Mouse (Mus musculus) frontal cortex, postnatal 10 days (tissue): ENCODE data around the gene Pde1a.

Experiments used
- DNase-seq, 2 experiments: peaks; one replicate each; pipeline ENCODE4 v3.0.0; 2022; ENCODE audit warnings: low spot score in 2 of 2, mixed read lengths in 1 of 2

Pde1a gene

DNA sequence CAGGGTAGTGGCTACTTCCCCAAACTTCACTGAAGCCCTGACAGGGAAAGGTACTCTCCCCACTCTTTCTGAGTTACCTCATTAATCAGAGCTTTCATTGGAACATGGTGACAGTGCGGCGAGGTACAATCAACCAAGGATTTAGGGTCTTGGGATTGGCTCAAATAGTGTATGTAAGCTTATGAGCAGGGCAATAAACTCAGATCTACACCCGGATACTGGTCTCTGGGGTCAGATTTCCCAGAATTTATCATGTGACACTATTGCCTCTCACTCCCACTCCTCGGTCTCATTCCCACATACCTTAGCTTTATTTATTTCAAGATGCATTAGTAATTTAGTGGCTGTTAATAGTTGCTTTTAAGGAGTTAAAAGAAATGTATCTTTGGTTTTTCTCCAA, 303.4 kb downstream of the Pde1a start:
- no peak for DNase-seq

DNA sequence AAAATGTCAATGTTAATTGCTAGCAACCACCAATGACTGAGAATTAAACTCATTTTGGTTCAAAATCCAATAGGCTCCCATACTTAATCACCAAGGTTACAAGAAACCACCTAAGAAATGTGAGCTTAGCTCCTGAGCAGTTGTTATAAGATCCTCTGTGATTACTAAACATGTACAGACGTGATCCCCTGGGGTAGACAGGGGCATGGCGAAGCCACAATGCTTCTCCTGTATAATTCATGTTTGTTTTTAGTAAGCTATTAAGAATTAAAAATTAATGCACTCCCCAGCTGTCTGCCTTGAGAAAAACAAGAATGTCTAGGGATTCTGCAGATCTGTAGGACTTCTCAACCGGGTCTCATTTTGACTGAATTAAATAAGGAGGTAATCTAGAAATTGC, 309.7 kb downstream of the Pde1a start:
- DNase-seq: no peak

DNA sequence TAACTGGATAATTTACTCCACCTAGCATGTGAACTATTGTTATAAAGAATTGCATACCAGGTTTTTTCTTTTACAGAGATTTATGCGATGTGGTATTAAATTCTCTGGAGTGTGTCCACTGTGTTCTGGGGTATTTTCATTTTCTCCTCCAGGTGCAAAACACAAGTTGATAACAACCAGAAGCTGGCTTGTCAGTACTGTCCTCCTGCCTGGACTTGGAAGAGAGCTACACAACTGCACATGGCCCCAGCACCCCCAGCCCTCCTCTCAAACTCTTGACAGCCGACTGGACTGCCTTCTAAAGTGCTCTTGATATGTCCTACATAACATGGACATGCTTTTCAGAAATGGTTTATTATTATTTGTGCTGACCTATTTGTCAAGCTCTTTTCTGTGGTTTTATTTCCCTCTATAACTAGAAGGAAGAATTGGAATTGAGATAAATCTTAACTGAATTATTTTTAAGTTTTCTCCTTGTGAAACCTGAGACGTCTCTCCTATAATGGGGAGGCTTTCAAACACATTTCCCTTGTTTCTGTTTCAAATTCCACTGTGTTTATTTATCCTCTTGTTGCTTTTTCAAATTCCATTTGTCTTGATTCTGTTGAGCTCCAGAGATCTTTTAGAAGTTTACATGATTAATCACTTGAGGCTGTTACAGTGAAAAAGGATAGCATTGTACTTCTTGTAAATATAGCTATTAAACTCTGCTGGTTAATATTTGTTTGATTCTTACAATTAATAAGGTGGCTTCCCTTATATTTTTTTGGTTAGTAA, 313.4 kb downstream of the Pde1a start:
- no peak for DNase-seq

DNA sequence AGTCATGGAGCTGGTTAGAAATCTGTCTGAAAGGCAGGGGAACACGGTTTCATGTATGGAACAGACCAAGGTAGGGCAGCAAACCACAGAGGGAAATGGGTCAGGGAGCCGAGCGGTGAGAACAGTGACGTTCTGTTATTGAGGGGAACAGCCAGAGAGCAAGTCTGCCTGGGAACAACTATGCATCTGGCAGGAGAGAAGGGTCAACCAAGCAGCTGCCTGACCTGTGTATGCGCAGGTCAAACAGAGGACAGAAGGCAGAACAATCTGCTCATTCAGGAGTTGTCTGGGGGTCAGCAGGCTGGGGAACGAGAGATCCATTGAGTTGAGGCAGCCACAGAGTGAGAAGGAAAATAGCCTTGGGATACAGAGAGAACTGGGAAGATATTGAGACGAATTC, 330.6 kb downstream of the Pde1a start:
- DNase-seq: no peak

DNA sequence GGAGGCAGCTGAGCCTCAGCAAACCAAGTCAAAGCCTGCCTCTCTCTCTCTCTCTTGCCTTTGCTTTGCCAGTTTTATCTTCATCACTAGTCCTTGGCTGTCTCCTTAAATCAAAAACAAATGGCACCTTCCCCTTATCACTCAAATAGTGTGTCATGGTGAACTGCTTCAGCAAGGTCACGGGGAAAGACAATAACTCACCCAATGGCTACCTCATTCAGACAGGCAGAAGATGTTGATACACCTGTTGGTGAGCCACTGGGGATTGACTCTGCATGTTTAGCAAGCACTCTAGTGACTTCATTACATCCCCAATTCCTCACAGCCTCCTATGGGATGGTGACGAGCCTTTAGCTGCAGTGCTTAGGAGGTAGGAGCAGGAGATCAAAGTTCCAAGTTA, 331.8 kb downstream of the Pde1a start:
- DNase-seq: no peak

DNA sequence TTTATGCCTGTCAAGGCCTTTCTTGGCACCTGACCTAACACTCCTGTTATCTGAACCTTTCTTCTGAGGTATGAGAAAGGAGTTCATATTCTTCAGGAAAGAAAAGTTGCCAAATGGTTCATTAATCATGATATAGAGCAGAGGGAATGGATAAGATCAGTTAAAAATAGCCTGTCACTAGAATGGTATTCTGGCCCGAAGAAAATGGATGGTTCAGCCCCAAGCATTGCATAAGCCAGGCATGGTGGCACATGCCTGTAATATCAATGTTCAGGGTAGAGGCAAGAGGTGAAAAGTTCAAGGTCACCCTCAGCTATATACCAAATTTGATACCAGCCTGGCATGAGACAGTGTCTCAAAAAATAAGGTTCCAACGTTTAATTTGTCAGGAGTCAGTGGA, 336.1 kb downstream of the Pde1a start:
- DNase-seq: no peak

DNA sequence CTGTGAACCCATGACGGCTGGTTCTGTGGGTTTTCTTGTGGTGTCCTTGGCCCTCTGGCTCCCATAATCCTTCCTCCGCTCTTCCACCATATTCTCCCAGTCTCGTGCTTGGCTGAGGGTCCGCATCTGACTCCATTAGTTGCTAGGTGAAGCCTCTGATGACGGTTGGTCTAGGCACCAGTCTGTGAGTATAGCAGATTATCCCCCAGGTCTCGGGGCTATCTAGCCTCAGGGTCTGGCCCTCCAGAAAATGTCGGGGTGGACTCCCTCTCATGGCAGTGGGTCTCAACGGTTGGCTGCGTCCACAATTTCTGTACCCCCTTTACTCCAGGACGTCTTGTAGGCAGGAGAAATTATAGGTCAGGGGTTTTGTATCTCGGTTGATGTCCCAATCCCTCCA, 342.8 kb downstream of the Pde1a start:
- DNase-seq: no peak

DNA sequence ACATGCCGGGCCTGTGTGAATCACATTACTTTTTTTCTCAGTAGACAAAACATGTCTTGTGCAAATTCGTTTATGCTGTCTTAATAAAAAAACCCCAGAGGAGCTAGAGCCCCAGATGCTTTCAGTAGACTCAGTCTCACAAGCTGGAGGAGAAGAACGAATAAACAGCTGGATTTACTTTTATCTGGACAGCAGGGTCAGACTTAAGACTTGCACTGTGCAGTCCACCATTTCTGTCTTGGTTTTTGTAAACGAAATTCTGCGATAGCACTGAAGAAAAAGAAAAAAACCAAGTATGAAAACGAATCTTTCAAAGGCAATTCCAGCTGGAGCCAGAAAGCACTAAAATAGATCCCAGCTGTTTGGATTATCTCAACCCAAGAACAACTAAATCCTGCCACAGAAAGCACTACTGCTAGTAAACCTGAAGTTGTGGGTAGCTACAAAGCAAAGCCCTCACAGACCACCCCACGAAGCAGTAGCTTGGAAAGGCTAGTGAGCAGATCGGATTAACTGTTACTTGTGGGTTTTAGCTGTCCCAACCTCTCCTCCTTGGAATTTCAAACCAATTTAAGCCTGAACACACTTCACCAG, 343.6 kb downstream of the Pde1a start:
- DNase-seq: no peak
